Comparison of ENCODE assay signal across 9 mouse cellular contexts in genomic region chr17:24139968-24140367, GRCm38 (mm10). TPM values are rescaled to one million over a fixed set of nuclear protein-coding genes. Genes with fewer than 3 reads are reported as not detected.
DNase-seq lines count a peak whose midpoint lies in the region; ATAC-seq and TF ChIP-seq lines count a peak whose summit lies in the region.
"Had no signal": no experiment of that assay in that cellular context is flagged by ENCODE, and none has a peak within 500 bp of the region (broad histone marks: within the 10 kb centered on the region; RNA-seq: fewer than 3 reads in every experiment).

No protein-coding gene starts in this region.

- H3K9me3 ChIP-seq in embryonic facial prominence, embryonic 14.5 days (ENCODE audit: control insufficient read depth, low read length): no peaks in the 10 kb centered on the region
- no peaks in the 10 kb centered on the region for H3K9me3 ChIP-seq in intestine, postnatal 0 days (ENCODE audit: control insufficient read depth)
- no peaks in the 10 kb centered on the region for H3K9me3 ChIP-seq in neural tube, embryonic 12.5 days

- no peak overlapping the region for H3K27ac ChIP-seq in layer of hippocampus, adult 2 months
- no peak overlapping the region for H3K27ac ChIP-seq in embryonic facial prominence, embryonic 14.5 days (replicated peaks; ENCODE audit: low read depth, low read length)
- no peak overlapping the region for H3K27ac ChIP-seq in intestine, postnatal 0 days (ENCODE audit: low read depth, low read length)
- no peak overlapping the region for H3K27ac ChIP-seq in neural tube, embryonic 12.5 days

- peaks cover 7% of the 10 kb centered on the region for H3K4me1 ChIP-seq in embryonic facial prominence, embryonic 14.5 days (ENCODE audit: control insufficient read depth, insufficient read depth, low read length)
- peaks cover 17% of the 10 kb centered on the region for H3K4me1 ChIP-seq in intestine, postnatal 0 days (replicated peaks; ENCODE audit: control insufficient read depth, insufficient read depth, low read length)
- H3K4me1 ChIP-seq in neural tube, embryonic 12.5 days: peaks cover 16% of the 10 kb centered on the region

- peak overlapping the region; percentile 93 for H3K9ac ChIP-seq in embryonic facial prominence, embryonic 14.5 days (ENCODE audit: low read depth, low read length)
- H3K9ac ChIP-seq in intestine, postnatal 0 days (ENCODE audit: low read depth, low read length): no peak overlapping the region
- peak overlapping the region; percentile 89; the same call in 1 of the 2 replicates for H3K9ac ChIP-seq in neural tube, embryonic 12.5 days

- DNase-seq in layer of hippocampus, adult 2 months (ENCODE audit: low spot score in 2 of 2): no peak
- no peak for DNase-seq in layer of hippocampus, adult 9-10 months (ENCODE audit: low spot score)
- DNase-seq in embryonic facial prominence, embryonic 14.5 days (ENCODE audit: low spot score): no peak
- no peak for DNase-seq in Muller cell, postnatal 12 days (ENCODE audit: inconsistent ontology term)
- DNase-seq in urinary bladder, postnatal 36 days (ENCODE audit: low spot score in 2 of 2): no peak
- DNase-seq in cerebellum, postnatal 14 days: no peak
- DNase-seq: lung, adult 2 months had no signal

- TF ChIP-seq CTCF in layer of hippocampus, adult 2 months (conservative IDR thresholded peaks at IDR 0.05): no peak
- TF ChIP-seq CTCF in intestine, postnatal 0 days (IDR thresholded peaks at IDR 0.05; ENCODE audit: low read depth): no peak

- WGBS in embryonic facial prominence, embryonic 14.5 days: 85% methylated on average over 4 of the region's 4 CpGs
- 58% methylated on average over 4 of the region's 4 CpGs for WGBS in intestine, postnatal 0 days
- WGBS in neural tube, embryonic 12.5 days: 93% methylated on average over 4 of the region's 4 CpGs

- no peaks in the 10 kb centered on the region for H3K36me3 ChIP-seq in embryonic facial prominence, embryonic 14.5 days (ENCODE audit: control insufficient read depth, insufficient read depth, low read length)
- no peaks in the 10 kb centered on the region for H3K36me3 ChIP-seq in intestine, postnatal 0 days (ENCODE audit: control insufficient read depth, insufficient read depth)
- no peaks in the 10 kb centered on the region for H3K36me3 ChIP-seq in neural tube, embryonic 12.5 days

- peak overlapping the region; percentile 91 for H3K4me3 ChIP-seq in layer of hippocampus, adult 2 months
- peak overlapping the region; percentile 97 for H3K4me3 ChIP-seq in embryonic facial prominence, embryonic 14.5 days (ENCODE audit: low read depth, low read length)
- peak overlapping the region; percentile 97; the same call in 1 of the 2 replicates for H3K4me3 ChIP-seq in intestine, postnatal 0 days (ENCODE audit: low read depth, low read length)
- peak overlapping the region; percentile 93; the same call in 1 of the 2 replicates for H3K4me3 ChIP-seq in neural tube, embryonic 12.5 days

- peak overlapping the region; percentile 81 for H3K4me2 ChIP-seq in embryonic facial prominence, embryonic 14.5 days (ENCODE audit: low read depth, low read length)
- peak overlapping the region; percentile 73 for H3K4me2 ChIP-seq in intestine, postnatal 0 days (replicated peaks; ENCODE audit: low read depth)
- H3K4me2 ChIP-seq in neural tube, embryonic 12.5 days (replicated peaks): peak overlapping the region; percentile 95

- no peaks in the 10 kb centered on the region for H3K27me3 ChIP-seq in embryonic facial prominence, embryonic 14.5 days (replicated peaks; ENCODE audit: control insufficient read depth, insufficient read depth, low read length)
- H3K27me3 ChIP-seq in intestine, postnatal 0 days (replicated peaks; ENCODE audit: control insufficient read depth, insufficient read depth, low read length): no peaks in the 10 kb centered on the region
- H3K27me3 ChIP-seq in neural tube, embryonic 12.5 days (replicated peaks): no peaks in the 10 kb centered on the region

- no peak for ATAC-seq in embryonic facial prominence, embryonic 14.5 days (ENCODE audit: low read depth)
- no peak for ATAC-seq in intestine, postnatal 0 days
- no peak for ATAC-seq in neural tube, embryonic 12.5 days (ENCODE audit: low FRiP score, low read depth)

RNA-seq across cellular contexts. Expression of gene Pdpk1, which starts 10.8 kb away (rescaled TPM):
- total RNA-seq in layer of hippocampus, adult 2 months (2021): 100 to 1,000 TPM in 1 of 2 experiments, 10 to 100 TPM in 1; 97.3 to 109 TPM
- polyA plus RNA-seq in embryonic facial prominence, embryonic 14.5 days (2014; fragmentation: Nextera tagmentation; extraction: Ambion mirVana): 40.6 and 46.3 TPM in 2 replicates
- polyA plus RNA-seq in intestine, postnatal 0 days (2015; fragmentation: Nextera tagmentation; extraction: Ambion mirVana): 24.7 and 28.4 TPM in 2 replicates
- polyA plus RNA-seq in neural tube, embryonic 12.5 days (2016; fragmentation: Nextera tagmentation; extraction: Ambion mirVana): 53.4 and 58.4 TPM in 2 replicates

RNA-seq across cellular contexts. Expression of gene Amdhd2, which starts 23.6 kb away (rescaled TPM):
- 10 to 100 TPM; 43.1 to 45.3 TPM for total RNA-seq in layer of hippocampus, adult 2 months (2021)
- 28.3 and 33.3 TPM in 2 replicates for polyA plus RNA-seq in embryonic facial prominence, embryonic 14.5 days (2014; fragmentation: Nextera tagmentation; extraction: Ambion mirVana)
- polyA plus RNA-seq in intestine, postnatal 0 days (2015; fragmentation: Nextera tagmentation; extraction: Ambion mirVana): 159 and 172 TPM in 2 replicates
- polyA plus RNA-seq in neural tube, embryonic 12.5 days (2016; fragmentation: Nextera tagmentation; extraction: Ambion mirVana): 36.0 and 41.2 TPM in 2 replicates

RNA-seq across cellular contexts. Expression of gene Atp6v0c, which starts 29.5 kb away (rescaled TPM):
- 1,000 to 10,000 TPM; 1,075 to 1,153 TPM for total RNA-seq in layer of hippocampus, adult 2 months (2021)
- 573 and 574 TPM in 2 replicates for polyA plus RNA-seq in embryonic facial prominence, embryonic 14.5 days (2014; fragmentation: Nextera tagmentation; extraction: Ambion mirVana)
- polyA plus RNA-seq in intestine, postnatal 0 days (2015; fragmentation: Nextera tagmentation; extraction: Ambion mirVana): 1,362 and 1,364 TPM in 2 replicates
- polyA plus RNA-seq in neural tube, embryonic 12.5 days (2016; fragmentation: Nextera tagmentation; extraction: Ambion mirVana): 671 and 684 TPM in 2 replicates
